In the genomic region with DNA sequence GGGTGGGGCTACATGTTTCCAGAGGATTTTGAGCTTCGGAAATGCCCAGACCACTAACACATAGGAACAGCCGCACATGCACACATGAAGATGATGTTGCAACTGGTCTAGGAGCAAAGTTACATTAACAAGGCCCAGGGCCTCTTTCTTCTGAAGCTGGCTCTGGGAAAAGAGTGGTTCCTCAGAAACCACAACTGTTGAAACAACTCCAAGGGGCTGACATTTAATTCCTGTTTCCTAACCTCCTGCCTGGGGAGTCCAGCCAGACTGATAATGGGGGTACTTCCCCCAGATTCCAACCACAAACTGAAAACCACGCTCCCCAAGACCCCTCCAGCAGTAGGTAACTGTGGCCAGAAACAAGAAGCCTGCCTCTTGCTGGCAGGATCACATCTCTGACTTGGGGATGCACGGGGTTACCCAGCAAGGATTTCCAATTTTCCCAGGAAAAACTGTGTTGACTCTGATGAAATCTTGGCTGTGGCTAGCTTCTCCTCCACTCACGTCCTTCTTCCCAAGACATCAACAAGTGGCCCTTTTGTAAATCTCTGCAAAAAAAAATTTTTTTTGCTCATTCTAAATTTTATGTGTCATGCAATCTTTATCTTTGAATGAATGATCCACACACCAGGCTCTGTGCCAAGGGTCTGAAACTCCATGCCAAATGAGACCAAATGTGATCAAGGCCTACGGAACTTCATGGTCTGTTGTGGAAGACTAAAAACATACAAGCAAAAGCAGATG, we compare ENCODE assay signal across 7 mouse cellular contexts.
A peak's percentile ranks its signal among the peaks of the same experiment; 100 is the strongest.
DNase-seq lines count a peak whose midpoint lies in the region; ATAC-seq lines count a peak whose summit lies in the region.

No protein-coding gene starts in this region.

- no peaks in the 10 kb centered on the region for H3K36me3 ChIP-seq in liver, embryonic 15.5 days (replicated peaks)
- H3K36me3 ChIP-seq in liver, embryonic 11.5 days (ENCODE audit: control insufficient read depth, insufficient read depth, low read length), result no peaks in the 10 kb centered on the region
- H3K36me3 ChIP-seq in midbrain, embryonic 15.5 days (replicated peaks), result no peaks in the 10 kb centered on the region

- DNase-seq in liver, embryonic 11.5 days (ENCODE audit: low spot score), result no peak
- DNase-seq in adrenal gland, postnatal 10 days, result peak; percentile 72
- DNase-seq in heart, postnatal 14 days, result peak; percentile 14 to 20
- peak; percentile 48 for DNase-seq in skeletal muscle tissue, adult 2 months (ENCODE audit: low read depth, low spot score)
- DNase-seq in layer of hippocampus, adult 8-10 months (ENCODE audit: low spot score in 2 of 2), result no peak

- no peak overlapping the region for H3K4me2 ChIP-seq in liver, embryonic 15.5 days
- H3K4me2 ChIP-seq in liver, embryonic 11.5 days, result no peak overlapping the region
- H3K4me2 ChIP-seq in midbrain, embryonic 15.5 days, result no peak overlapping the region

- H3K9ac ChIP-seq in liver, embryonic 15.5 days, result no peak overlapping the region
- no peak overlapping the region for H3K9ac ChIP-seq in liver, embryonic 11.5 days (ENCODE audit: low read depth, low read length)
- no peak overlapping the region for H3K9ac ChIP-seq in midbrain, embryonic 15.5 days

- no peaks in the 10 kb centered on the region for H3K9me3 ChIP-seq in liver, embryonic 15.5 days (replicated peaks)
- H3K9me3 ChIP-seq in liver, embryonic 11.5 days (ENCODE audit: control insufficient read depth, low read length), result no peaks in the 10 kb centered on the region
- no peaks in the 10 kb centered on the region for H3K9me3 ChIP-seq in midbrain, embryonic 15.5 days

- H3K4me1 ChIP-seq in liver, embryonic 15.5 days (replicated peaks), result 0 out of 2 replicates have a peak, but pooled peaks cover 5% of the 10 kb centered on the region
- peaks cover 8% of the 10 kb centered on the region; the same call in 1 of the 2 replicates for H3K4me1 ChIP-seq in liver, embryonic 11.5 days (replicated peaks; ENCODE audit: control insufficient read depth, insufficient read depth, low read length)
- H3K4me1 ChIP-seq in midbrain, embryonic 15.5 days, result no peaks in the 10 kb centered on the region

- 0 out of 2 replicates have a peak overlapping the region, but pooled peaks have one; percentile 24 for H3K27ac ChIP-seq in liver, embryonic 15.5 days (replicated peaks)
- no peak overlapping the region for H3K27ac ChIP-seq in liver, embryonic 11.5 days (ENCODE audit: low read depth, low read length)
- H3K27ac ChIP-seq in midbrain, embryonic 15.5 days, result no peak overlapping the region

- no peak for ATAC-seq in liver, embryonic 15.5 days (ENCODE audit: insufficient read depth)
- no peak for ATAC-seq in liver, embryonic 11.5 days (replicated peaks; ENCODE audit: low FRiP score)
- no peak for ATAC-seq in midbrain, embryonic 15.5 days (replicated peaks)

- H3K27me3 ChIP-seq in liver, embryonic 15.5 days, result no peaks in the 10 kb centered on the region
- H3K27me3 ChIP-seq in liver, embryonic 11.5 days (replicated peaks; ENCODE audit: control insufficient read depth, insufficient read depth, low read length), result no peaks in the 10 kb centered on the region
- no peaks in the 10 kb centered on the region for H3K27me3 ChIP-seq in midbrain, embryonic 15.5 days (replicated peaks)

- intact Hi-C loops in heart, postnatal 14 days (cut with DNase I), result no loop called here

- H3K4me3 ChIP-seq in liver, embryonic 15.5 days (replicated peaks), result no peak overlapping the region
- H3K4me3 ChIP-seq in liver, embryonic 11.5 days (ENCODE audit: low read depth, low read length), result no peak overlapping the region
- H3K4me3 ChIP-seq in midbrain, embryonic 15.5 days, result no peak overlapping the region

- 24% methylated on average over 6 of the region's 6 CpGs for WGBS in liver, embryonic 15.5 days (ENCODE audit: insufficient replicate concordance)
- whole genome bisulfite sequencing in liver, embryonic 11.5 days, result 48% methylated on average over 6 of the region's 6 CpGs
- WGBS in midbrain, embryonic 15.5 days, result 91% methylated on average over 6 of the region's 6 CpGs

Comparison
In these comparisons a context has a peak if more than half of its experiments do, and no peak if none do; other contexts are left out.
1. DNase-seq: peak in adrenal gland, postnatal 10 days (single experiment), heart, postnatal 14 days (2 of 2) and skeletal muscle tissue, adult 2 months (single experiment); none in liver, embryonic 11.5 days (single experiment) and layer of hippocampus, adult 8-10 months (0 of 2).